Mouse (Mus musculus) monocyte, adult 2 months (primary cell): Measurements from ENCODE around the gene Cct8.

Source experiments
- DNase-seq, 2 experiments: peaks; one replicate each; pipeline ENCODE4 v3.0.0; 2022; ENCODE audit warnings: low spot score in 2 of 2, low read depth in 1 of 2

Cct8 gene

DNA sequence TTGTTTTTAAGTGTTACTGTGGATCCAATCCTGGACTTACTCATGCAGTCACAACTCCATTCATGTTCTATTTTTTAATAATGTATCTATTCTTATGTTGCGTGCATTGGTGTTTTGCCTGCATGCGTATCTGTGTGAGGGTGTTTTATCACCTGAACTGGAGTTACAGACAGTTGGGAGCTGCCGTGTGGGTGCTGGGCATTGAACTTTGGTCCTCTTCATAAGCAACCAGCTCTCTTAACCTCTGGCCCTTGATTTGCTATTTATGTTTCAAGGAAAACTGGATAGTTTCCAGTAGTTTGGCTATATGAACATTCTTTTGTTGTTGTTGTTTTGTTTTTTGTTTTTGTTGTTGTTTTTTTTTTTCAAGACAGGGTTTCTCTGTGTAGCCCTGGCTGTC is 50.1 kb downstream of the Cct8 start:
- no peak for DNase-seq

DNA sequence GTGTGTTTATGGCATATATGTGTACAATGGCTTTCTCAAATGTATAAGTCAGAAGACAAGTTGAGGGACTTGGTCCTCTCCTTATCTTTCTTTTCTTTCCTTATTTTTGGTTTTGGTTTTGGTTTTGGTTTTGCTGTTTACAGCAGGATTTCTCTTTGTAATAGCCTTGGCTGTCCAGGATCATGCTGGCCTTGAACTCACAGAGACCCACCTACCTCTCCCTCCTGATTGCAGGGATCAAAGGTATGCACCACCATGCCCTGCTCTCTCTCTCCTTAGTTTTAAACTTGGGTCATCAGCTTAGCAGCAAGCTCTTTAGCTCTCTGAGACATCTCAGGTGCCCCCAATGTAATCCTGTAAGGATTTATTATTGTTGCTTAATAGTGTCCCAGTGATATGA is 50.6 kb downstream of the Cct8 start:
- DNase-seq: no peak

DNA sequence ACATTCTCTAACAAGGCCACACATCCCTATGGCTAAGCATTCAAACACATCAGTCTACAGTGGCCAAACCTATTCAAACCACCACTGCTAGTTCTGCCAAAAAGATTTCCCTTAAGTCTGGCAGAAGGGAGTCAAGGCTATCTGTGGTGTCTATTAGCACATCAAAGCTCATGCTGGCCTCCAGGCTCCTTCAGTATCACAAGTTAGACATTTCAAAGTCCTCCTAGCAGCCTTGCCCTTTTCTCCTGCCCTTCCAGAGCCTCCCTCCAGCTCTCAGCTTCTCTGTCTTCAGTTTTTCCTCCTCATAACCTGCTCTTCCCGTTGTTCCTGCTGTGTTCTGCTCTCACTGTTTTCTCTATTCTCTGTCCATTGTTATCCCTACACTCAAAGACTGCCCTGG is 51.6 kb downstream of the Cct8 start:
- no peak for DNase-seq

DNA sequence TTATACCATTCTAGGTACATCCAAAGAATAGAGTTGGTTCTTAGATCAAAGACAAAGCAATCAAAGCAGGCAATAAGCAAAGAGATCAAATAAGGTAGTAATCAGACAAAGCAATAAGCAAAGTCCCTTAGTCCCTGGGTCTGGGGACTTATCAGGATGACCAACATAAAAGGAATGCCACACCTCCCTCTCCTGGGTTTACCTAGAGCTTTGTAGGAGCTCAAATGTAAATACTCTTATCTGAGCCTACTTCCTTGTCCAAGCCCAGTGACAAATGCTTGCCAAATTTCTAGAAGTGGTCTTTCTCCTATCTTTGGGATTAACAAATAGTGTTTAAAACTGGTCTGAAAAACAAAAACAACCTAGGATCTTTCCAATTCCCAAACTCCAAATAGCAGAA is 52.4 kb downstream of the Cct8 start:
- no peak for DNase-seq

DNA sequence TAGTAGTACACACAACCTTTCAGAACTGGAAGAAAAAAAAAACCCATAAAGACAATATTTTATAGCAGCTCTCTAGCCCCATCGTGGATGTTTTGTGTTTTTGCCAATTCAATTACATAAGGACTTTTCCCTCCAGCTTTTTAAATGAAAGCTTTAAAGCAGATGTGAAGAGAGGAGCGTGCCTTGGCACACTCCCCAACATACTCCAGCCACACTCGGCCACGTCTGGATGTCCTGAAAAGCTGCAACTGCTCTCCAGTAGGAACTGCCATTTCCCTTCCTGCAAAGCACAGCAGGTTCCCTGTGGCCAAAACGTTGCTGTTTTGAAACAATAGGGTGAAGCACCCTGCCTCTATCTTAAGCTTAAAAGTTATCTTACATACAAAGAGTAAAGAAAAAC is 53.4 kb downstream of the Cct8 start:
- no peak for DNase-seq

DNA sequence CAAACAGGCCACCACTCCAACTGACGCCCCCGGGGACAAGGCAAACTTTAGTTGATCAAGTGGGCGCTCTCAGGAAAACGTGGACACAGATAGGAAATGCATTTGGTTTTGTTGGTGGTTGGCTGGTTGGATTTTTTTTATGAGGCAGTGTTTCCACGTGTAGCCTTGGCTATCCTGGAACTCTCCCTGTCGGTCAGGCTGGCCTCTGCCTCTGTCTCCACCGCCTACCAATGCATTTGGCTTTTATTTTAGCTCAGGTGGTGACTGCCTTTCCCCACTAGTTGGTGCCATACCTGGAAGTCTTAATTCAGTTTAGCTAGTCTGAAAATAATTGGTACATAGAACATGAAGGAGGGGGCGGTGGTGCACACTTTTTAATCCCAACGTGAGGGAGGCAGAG is 54.6 kb downstream of the Cct8 start:
- DNase-seq: no peak

DNA sequence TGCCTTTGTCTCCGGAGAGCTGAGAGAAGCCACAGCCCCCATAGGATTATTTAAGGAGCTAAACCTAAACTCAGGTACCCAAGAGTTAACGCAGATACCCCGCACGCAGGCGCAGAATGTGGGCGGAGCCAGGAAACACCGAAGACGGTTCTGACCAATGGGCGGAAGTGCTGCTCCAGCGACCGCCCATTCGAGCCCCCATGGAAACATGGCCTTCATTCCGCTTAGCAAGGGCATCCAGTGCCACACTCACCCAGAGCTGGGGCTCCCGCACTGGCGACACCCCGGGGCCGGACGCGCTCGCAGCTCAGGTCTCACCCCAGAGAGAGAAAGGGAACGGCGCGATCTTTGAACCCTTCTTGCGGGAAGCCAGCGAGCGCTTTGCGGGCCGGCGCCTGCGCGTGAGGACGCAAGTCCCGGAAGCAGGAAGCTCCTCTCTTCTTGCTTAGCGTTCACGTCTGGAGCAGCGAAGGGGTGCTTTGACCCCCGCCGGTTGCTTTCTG is 55.4 kb downstream of the Cct8 start, which contains the start of gene Rwdd2b:
Gene Rwdd2b, minus strand, starts transcription at position 390 of the 503 bp plus-strand sequence.
- peak; percentile 66 to 86 for DNase-seq

DNA sequence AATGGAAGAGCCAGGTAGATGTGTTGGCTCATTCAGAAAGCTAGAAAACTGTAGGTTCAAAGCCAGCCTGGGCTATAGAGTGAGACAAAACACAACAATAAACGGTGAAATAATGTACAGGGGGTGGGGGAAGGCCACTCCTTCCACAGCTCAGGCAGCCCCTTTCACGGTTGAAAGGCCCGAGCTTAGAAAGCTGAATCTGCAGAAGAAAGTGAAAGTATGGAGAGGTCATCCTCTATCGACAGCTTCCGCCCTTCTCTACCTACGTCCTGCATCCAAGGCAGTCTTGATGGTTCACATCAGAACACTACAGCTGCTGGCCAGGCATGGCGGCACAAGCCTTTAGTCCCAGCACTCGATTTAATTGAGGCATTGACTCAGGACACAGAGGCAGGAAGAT is 57.0 kb downstream of the Cct8 start:
- DNase-seq: no peak

DNA sequence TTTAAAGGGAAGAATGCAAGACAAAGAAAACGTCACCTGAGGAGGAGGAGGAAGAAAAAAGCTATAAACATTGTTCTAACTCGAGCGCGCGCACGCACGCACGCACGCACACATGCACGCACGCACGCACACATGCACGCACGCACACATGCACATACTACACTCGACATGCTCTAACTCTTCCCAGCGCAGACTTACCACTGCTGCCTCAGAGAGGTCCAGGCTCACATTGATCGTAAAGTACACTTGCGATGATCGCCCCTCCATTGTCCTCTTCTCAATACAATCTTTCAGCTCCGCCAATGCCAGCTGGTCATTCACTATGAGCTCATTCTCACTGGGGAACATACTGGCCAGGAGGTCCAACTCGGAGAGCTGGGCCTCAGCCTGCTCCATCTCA is 58.6 kb downstream of the Cct8 start:
- no peak for DNase-seq

DNA sequence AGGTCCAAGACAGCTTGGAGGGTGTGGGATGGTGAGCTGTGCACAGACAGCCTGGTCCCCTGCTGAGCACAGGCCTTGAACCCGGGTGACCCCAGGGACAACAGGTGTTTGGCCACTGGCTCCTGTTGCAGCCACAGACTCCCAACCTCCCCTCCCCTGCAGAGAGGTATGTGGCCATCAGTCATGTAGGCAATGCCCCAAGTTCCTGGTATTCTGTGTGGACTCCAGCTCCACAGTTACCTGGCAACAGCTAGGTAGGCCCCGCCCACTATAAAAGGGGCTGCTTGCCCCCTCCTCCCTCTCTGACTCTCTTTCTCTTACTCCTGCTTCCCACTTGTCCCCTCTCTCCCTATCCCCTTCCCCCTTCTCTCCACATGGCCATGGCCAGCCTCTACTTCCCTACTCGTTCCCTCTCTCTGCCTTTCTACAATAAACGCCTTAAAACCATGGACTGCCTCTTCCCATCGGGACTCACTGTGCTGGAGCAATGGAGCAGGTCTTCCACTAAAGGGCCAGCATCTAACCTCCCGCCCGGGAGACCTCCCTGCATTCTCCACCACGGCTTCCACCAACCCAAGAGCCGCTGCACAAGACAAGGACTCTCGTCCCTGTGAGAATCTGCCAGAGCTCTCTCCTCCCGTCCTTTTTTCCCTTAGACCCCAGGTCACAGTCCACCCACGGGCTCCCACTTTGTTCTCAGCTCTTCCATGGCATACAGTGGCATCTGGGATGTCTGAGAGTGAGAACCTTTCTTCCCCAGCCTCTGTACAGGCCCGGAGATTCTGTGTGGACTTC is 60.1 kb downstream of the Cct8 start:
- DNase-seq: no peak

DNA sequence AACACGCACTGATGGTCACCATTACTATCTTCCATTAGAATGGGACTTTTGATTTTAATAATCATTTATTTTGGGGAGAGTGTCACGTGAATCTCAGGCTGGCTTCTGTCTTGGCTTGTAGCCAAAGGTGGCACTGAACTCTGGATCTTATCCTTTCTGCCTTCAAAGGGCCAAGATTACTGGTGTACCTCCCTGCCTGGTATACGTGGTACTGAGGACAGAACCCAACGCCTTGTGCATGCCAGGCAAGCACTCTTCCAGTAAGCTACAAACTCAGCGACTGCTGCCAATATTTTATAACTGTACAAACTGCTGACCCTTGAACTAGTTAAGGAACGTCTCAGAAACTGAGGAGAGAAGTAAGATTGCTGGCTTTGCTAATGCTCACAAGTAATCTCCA is 60.7 kb downstream of the Cct8 start:
- no peak for DNase-seq

DNA sequence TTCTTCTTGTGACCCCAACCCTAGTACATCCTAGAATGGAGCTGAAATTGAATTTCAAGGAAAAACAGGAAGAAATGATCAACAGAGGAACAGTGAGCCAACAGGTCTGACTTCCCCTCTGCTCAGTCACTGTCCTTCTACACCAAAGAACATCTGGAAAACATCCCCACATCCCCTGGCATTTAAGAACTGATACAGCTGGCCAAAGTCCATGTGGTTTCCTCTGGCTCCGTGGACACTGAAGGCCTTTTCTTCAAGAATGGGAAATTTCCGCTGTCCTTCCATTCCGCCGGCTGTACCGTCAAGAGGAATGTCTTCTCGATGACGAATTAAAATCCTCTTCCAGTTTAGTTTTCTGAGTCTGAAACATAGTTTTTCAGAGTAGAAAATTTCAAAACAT is 61.4 kb downstream of the Cct8 start:
- DNase-seq: no peak
